Mouse (Mus musculus) limb, embryonic 15.5 days (tissue): Measurements from ENCODE around the gene Samd14. TPM values are rescaled to one million over a fixed set of nuclear protein-coding genes. Genes with fewer than 3 reads are reported as not detected.
"Not testable (repeated sequence)": the region's sequence is repeated elsewhere in the genome, so short reads cannot be mapped to it uniquely, and the experiment has no call there.

Experiments
- ATAC-seq: fragments of 200-750 bp; cut with Nextera tagmentation; 2 replicates; pipeline ENCODE4 v1.8.0; 2017; ENCODE audit warnings: low read depth, moderate TSS enrichment; ENCODE audit not compliant: insufficient number of reproducible peaks, low FRiP score, low TSS enrichment
- H3K27ac ChIP-seq: fragments of 300-500 bp; sonication (generic); 2 replicates; pipeline ENCODE4 v1.5.1; 2015; ENCODE audit warnings: moderate library complexity, mild to moderate bottlenecking, inconsistent platforms
- H3K27me3 ChIP-seq: fragments of 300-500 bp; sonication (generic); 2 replicates; pipeline ENCODE4 v1.6.1; 2015; ENCODE audit warnings: inconsistent platforms
- H3K36me3 ChIP-seq: fragments of 300-500 bp; sonication (generic); 2 replicates; pipeline ENCODE4 v1.6.1; 2015; ENCODE audit warnings: inconsistent platforms
- H3K4me1 ChIP-seq: fragments of 300-500 bp; sonication (generic); 2 replicates; pipeline ENCODE4 v1.6.1; 2015; ENCODE audit warnings: inconsistent platforms
- H3K4me2 ChIP-seq: fragments of 300-500 bp; sonication (generic); 2 replicates; pipeline ENCODE4 v1.6.1; 2015; ENCODE audit warnings: mild to moderate bottlenecking, inconsistent platforms
- H3K4me3 ChIP-seq: fragments of 300-500 bp; sonication (generic); 2 replicates; pipeline ENCODE4 v1.5.1; 2015; ENCODE audit warnings: mild to moderate bottlenecking, inconsistent platforms
- H3K9ac ChIP-seq: fragments of 300-500 bp; sonication (generic); 2 replicates; pipeline ENCODE4 v1.6.1; 2015; ENCODE audit warnings: inconsistent platforms
- H3K9me3 ChIP-seq: fragments of 300-500 bp; sonication (generic); 2 replicates; pipeline ENCODE4 v1.6.1; 2016; ENCODE audit warnings: inconsistent platforms
- WGBS: fragments of 180-500 bp; shearing (Covaris S2); methylation state at CpG from one replicate; pipeline ENCODE4 v1.1.7; 2015; 5-methylcytosine and 5-hydroxymethylcytosine counted together
- polyA plus RNA-seq: library from polyadenylated mRNA; unstranded; fragments of >200 nt; fragmentation: Nextera tagmentation; extraction: Ambion mirVana; gene quantifications from 2 replicates; pipeline ENCODE4 v1.2.1, GENCODE M21; 2015

Samd14 gene
- polyA plus RNA-seq, 1 experiment from 2014 or later, result 25.1 TPM

DNA sequence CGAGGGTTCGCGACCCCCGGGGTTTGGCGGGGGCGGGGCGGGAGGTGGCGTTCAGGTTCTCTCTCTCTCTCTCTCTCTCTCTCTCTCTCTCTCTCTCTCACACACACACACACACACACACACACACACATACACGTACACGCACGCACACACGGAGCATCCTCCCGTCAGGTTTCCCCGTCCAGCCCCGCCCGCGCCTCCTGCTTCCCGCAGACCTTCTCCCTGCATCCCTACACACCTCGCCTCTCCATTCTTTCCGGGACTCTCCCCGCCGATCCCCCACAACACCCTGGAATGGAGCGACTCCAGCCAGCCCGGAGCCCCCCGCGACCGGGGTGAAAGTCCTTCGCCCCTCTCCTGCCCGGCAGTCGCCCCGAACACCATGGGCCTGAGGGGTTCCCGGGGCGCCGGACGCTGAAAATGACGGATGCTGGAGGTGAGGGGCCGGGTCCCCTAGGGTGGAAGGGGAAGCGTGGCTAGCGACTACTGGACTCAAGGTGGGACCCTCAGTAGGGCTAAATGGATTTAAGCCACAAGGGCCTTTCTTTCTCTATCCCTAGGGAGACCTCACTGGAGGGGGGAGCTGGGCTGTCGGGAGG, 561 bp downstream of the Samd14 start:
- peak overlapping the region; percentile 70 for H3K4me3 ChIP-seq
- H3K27me3 ChIP-seq, result no peaks in the 10 kb centered on the region
- peak overlapping the region; percentile 87 for H3K4me2 ChIP-seq
- 1% methylated on average over 37 of the region's 40 CpGs for WGBS
- peaks cover 62% of the 10 kb centered on the region for H3K4me1 ChIP-seq
- no peak for ATAC-seq
- H3K27ac ChIP-seq, result peak overlapping the region; percentile 94
- no peaks in the 10 kb centered on the region for H3K9me3 ChIP-seq
- H3K36me3 ChIP-seq, result peaks cover 15% of the 10 kb centered on the region
- H3K9ac ChIP-seq, result peak overlapping the region; percentile 72

- not testable (repeated sequence) for ATAC-seq, H3K9me3 ChIP-seq, H3K27me3 ChIP-seq, H3K27ac ChIP-seq
- H3K36me3 ChIP-seq, result peaks cover 15% of the 10 kb centered on the region
- 4% methylated on average over 3 of the region's 4 CpGs for WGBS
- H3K4me1 ChIP-seq, result peaks cover 56% of the 10 kb centered on the region
- 0 out of 2 replicates have a peak overlapping the region, but pooled peaks have one; percentile 17 for H3K9ac ChIP-seq
- peak overlapping the region; percentile 87 for H3K4me2 ChIP-seq
- peak overlapping the region; percentile 70 for H3K4me3 ChIP-seq
These were observed 1.2 kb downstream of the Samd14 start for GRCm38 (mm10) chr11:95010841-95011403.

GRCm38 (mm10) chr11:95011416-95011815, 1.7 kb downstream of the Samd14 start:
- 36% methylated on average over 1 of the region's 1 CpGs for WGBS
- Histone ChIP-seq H3K4me3 (peak overlapping the region; percentile 70), H3K9ac (0 out of 2 replicates have a peak overlapping the region, but pooled peaks have one; percentile 2), H3K27me3 (no peaks in the 10 kb centered on the region), H3K36me3 (peaks cover 20% of the 10 kb centered on the region), H3K4me2 (peak overlapping the region; percentile 87), H3K9me3 (no peaks in the 10 kb centered on the region), H3K4me1 (peaks cover 51% of the 10 kb centered on the region), H3K27ac (no peak overlapping the region)
- no peak for ATAC-seq

GRCm38 (mm10) chr11:95012075-95012474, 2.4 kb downstream of the Samd14 start:
- no peak for ATAC-seq
- Histone ChIP-seq H3K27ac (no peak overlapping the region), H3K36me3 (peaks cover 26% of the 10 kb centered on the region), H3K4me3 (no peak overlapping the region), H3K4me2 (peak overlapping the region; percentile 87; the same call in 1 of the 2 replicates), H3K4me1 (peaks cover 44% of the 10 kb centered on the region), H3K27me3 (no peaks in the 10 kb centered on the region), H3K9me3 (no peaks in the 10 kb centered on the region), H3K9ac (no peak overlapping the region)
- 64% methylated on average over 3 of the region's 3 CpGs for WGBS

- H3K4me1 ChIP-seq, result peaks cover 40% of the 10 kb centered on the region
- no peak overlapping the region for H3K4me3 ChIP-seq
- no peak overlapping the region for H3K27ac ChIP-seq
- H3K4me2 ChIP-seq, result no peak overlapping the region
- H3K36me3 ChIP-seq, result peaks cover 29% of the 10 kb centered on the region
- H3K9ac ChIP-seq, result no peak overlapping the region
- H3K27me3 ChIP-seq, result no peaks in the 10 kb centered on the region
- no peaks in the 10 kb centered on the region for H3K9me3 ChIP-seq
- ATAC-seq, result no peak
- WGBS, result 33% methylated on average over 3 of the region's 3 CpGs
These were observed 2.8 kb downstream of the Samd14 start for GRCm38 (mm10) chr11:95012487-95012886.

DNA sequence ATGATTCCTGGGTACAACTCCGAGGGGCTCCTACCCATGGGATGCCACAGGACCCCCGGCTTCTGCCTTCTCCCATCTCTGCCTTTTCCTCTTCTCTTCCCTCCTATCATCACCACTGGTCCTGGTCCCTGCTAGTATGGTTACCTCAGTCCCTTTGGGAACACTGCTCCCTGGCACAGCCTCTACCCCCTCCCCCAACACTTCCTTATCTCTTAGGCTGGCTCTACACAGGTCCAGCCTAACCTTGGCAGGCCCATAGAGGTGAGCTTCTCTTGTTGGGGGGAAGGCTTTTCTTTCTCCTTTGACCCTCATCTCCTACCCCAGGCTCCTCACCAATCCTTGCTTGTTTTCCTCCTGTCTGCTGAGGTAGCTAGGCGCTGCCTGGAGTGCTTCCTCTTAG, 5.8 kb downstream of the Samd14 start:
- Histone ChIP-seq H3K9ac (no peak overlapping the region), H3K4me3 (no peak overlapping the region), H3K9me3 (no peaks in the 10 kb centered on the region), H3K27ac (no peak overlapping the region), H3K4me2 (no peak overlapping the region), H3K27me3 (no peaks in the 10 kb centered on the region), H3K4me1 (peaks cover 26% of the 10 kb centered on the region), H3K36me3 (peaks cover 50% of the 10 kb centered on the region)
- ATAC-seq, result no peak
- WGBS, result 73% methylated on average over 3 of the region's 3 CpGs

- Histone ChIP-seq H3K4me1 (peaks cover 3% of the 10 kb centered on the region; the same call in 1 of the 2 replicates), H3K9me3 (no peaks in the 10 kb centered on the region), H3K27ac (no peak overlapping the region), H3K4me3 (no peak overlapping the region), H3K27me3 (no peaks in the 10 kb centered on the region), H3K36me3 (peaks cover 80% of the 10 kb centered on the region), H3K9ac (no peak overlapping the region), H3K4me2 (no peak overlapping the region)
- no peak for ATAC-seq
- 82% methylated on average over 10 of the region's 10 CpGs for WGBS
These were observed 12.7 kb downstream of the Samd14 start for GRCm38 (mm10) chr11:95022237-95022992.

DNA sequence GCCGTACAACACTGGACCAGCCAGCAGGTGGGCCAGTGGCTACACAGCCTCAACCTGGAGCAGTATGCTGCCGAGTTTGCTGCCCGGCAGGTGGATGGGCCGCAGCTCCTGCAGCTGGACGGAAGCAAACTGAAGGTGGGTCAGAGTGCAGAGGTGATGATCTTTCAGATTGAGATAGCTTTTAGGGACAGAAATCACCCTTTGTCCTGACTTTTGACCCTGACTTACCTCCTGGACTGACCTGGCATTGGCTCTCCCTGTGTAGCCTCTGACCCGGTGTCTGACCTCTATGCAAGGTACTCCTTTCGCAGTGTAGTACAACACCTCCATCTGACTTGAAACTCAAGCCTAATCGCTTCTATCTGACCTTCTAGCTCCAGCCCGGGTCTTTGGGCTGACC, 13.8 kb downstream of the Samd14 start:
- H3K27ac ChIP-seq, result no peak overlapping the region
- no peak overlapping the region for H3K4me2 ChIP-seq
- no peaks in the 10 kb centered on the region for H3K9me3 ChIP-seq
- no peaks in the 10 kb centered on the region for H3K27me3 ChIP-seq
- 93% methylated on average over 9 of the region's 9 CpGs for WGBS
- H3K4me3 ChIP-seq, result no peak overlapping the region
- no peak for ATAC-seq
- peaks cover 3% of the 10 kb centered on the region; the same call in 1 of the 2 replicates for H3K4me1 ChIP-seq
- H3K9ac ChIP-seq, result no peak overlapping the region
- H3K36me3 ChIP-seq, result peaks cover 78% of the 10 kb centered on the region

- Histone ChIP-seq H3K27me3 (no peaks in the 10 kb centered on the region), H3K4me3 (no peak overlapping the region), H3K4me2 (no peak overlapping the region), H3K36me3 (peaks cover 71% of the 10 kb centered on the region), H3K27ac (no peak overlapping the region), H3K9ac (no peak overlapping the region), H3K9me3 (no peaks in the 10 kb centered on the region), H3K4me1 (peaks cover 3% of the 10 kb centered on the region; the same call in 1 of the 2 replicates)
- no peak for ATAC-seq
- 73% methylated on average over 29 of the region's 29 CpGs for WGBS
These were observed 14.9 kb downstream of the Samd14 start for GRCm38 (mm10) chr11:95024439-95025184.

- no peak overlapping the region for H3K4me2 ChIP-seq
- H3K27ac ChIP-seq, result no peak overlapping the region
- H3K4me3 ChIP-seq, result no peak overlapping the region
- no peak for ATAC-seq
- WGBS, result 88% methylated on average over 11 of the region's 11 CpGs
- H3K36me3 ChIP-seq, result peaks cover 66% of the 10 kb centered on the region
- peaks cover 3% of the 10 kb centered on the region; the same call in 1 of the 2 replicates for H3K4me1 ChIP-seq
- H3K27me3 ChIP-seq, result no peaks in the 10 kb centered on the region
- no peaks in the 10 kb centered on the region for H3K9me3 ChIP-seq
- no peak overlapping the region for H3K9ac ChIP-seq
These were observed 15.7 kb downstream of the Samd14 start for GRCm38 (mm10) chr11:95025227-95026012.

DNA sequence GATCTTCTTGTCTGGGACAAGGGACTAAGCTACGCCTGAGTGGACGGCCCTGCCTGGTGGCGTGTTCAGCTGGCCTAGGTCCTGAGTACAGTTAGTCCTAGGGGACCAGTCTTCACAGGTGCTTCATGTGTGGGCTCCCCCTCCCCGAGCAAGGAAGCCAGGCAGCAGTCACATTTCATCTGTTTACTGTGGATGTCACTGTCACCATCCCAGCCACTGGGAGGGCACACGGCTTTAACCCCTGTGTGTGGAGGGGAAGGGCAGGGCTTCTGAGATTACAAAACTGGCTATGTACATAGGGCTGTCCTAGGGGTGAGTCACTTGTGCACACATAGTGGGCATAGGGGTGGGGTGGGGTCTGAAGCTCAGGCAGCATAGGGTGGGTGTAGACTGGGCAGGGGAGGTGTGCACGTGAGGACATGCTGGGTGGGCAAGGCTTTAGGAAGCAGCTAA, 16.4 kb downstream of the Samd14 start:
- no peak for ATAC-seq
- Histone ChIP-seq H3K4me3 (no peak overlapping the region), H3K9me3 (no peaks in the 10 kb centered on the region), H3K27me3 (no peaks in the 10 kb centered on the region), H3K9ac (no peak overlapping the region), H3K27ac (no peak overlapping the region), H3K4me1 (peaks cover 3% of the 10 kb centered on the region; the same call in 1 of the 2 replicates), H3K36me3 (peaks cover 59% of the 10 kb centered on the region), H3K4me2 (no peak overlapping the region)
- WGBS, result 69% methylated on average over 6 of the region's 6 CpGs
